Mouse (Mus musculus): ENCODE measurements around the gene Avpi1. TPM values are rescaled to one million over a fixed set of nuclear protein-coding genes. Genes with fewer than 3 reads are reported as not detected.

The Avpi1 gene
- 10 to 100 TPM; 20.6 to 21.4 TPM for total RNA-seq (2021)

- intact Hi-C loops (cut with DNase I), result no loop called here
Measured at GRCm38 (mm10) chr19:42128787-42129508, at the start of gene Avpi1. TSS of gene Avpi1 (minus strand) at chr19:42129059.

GRCm38 (mm10) chr19:42177461-42177860, 48.6 kb upstream of the Avpi1 start:
- intact Hi-C loops (cut with DNase I), result no loop called here

More at GRCm38 (mm10) chr19:42128787-42129508, at the start of gene Avpi1:
- peak; percentile 98 to 99 for DNase-seq (ENCODE audit: extremely low spot score in 1 of 2, low spot score in 2 of 2)

GRCm38 (mm10) chr19:42176841-42177240, 48.0 kb upstream of the Avpi1 start:
- no peak for DNase-seq (ENCODE audit: extremely low spot score in 1 of 2, low spot score in 2 of 2)
- intact Hi-C loops (cut with DNase I), result no loop called here

More at GRCm38 (mm10) chr19:42177461-42177860, 48.6 kb upstream of the Avpi1 start:
- no peak for DNase-seq (ENCODE audit: extremely low spot score in 1 of 2, low spot score in 2 of 2)

GRCm38 (mm10) chr19:42170025-42170969, 41.4 kb upstream of the Avpi1 start:
- DNase-seq (ENCODE audit: extremely low spot score in 1 of 2, low spot score in 2 of 2), result peak; percentile 90 to 95
- intact Hi-C loops (cut with DNase I), result no loop called here

GRCm38 (mm10) chr19:42169322-42169975, 40.6 kb upstream of the Avpi1 start:
- peak in 1 of 2 experiments; percentile 55 for DNase-seq (ENCODE audit: extremely low spot score in 1 of 2, low spot score in 2 of 2)
- intact Hi-C loops (cut with DNase I), result loop anchor here (5.0 kb wide), 1 partner anchor 127 kb away; no protein-coding TSS in a partner anchor

- DNase-seq (ENCODE audit: extremely low spot score in 1 of 2, low spot score in 2 of 2), result no peak
- intact Hi-C loops (cut with DNase I), result loop anchor here (5.0 kb wide), 1 partner anchor 125 kb away; no protein-coding TSS in a partner anchor
Measured at GRCm38 (mm10) chr19:42167489-42167888, 38.6 kb upstream of the Avpi1 start.

GRCm38 (mm10) chr19:42166766-42167165, 37.9 kb upstream of the Avpi1 start:
- intact Hi-C loops (cut with DNase I), result loop anchor here (5.0 kb wide), 1 partner anchor 124 kb away; no protein-coding TSS in a partner anchor
- no peak for DNase-seq (ENCODE audit: extremely low spot score in 1 of 2, low spot score in 2 of 2)

GRCm38 (mm10) chr19:42166130-42166529, 37.3 kb upstream of the Avpi1 start:
- intact Hi-C loops (cut with DNase I), result loop anchor here (5.0 kb wide), 1 partner anchor 124 kb away; no protein-coding TSS in a partner anchor
- DNase-seq (ENCODE audit: extremely low spot score in 1 of 2, low spot score in 2 of 2), result peak; percentile 77 to 86

GRCm38 (mm10) chr19:42164188-42164587, 35.3 kb upstream of the Avpi1 start:
- no peak for DNase-seq (ENCODE audit: extremely low spot score in 1 of 2, low spot score in 2 of 2)
- intact Hi-C loops (cut with DNase I), result no loop called here

GRCm38 (mm10) chr19:42163764-42164163, 34.9 kb upstream of the Avpi1 start, which contains the start of gene Zfyve27:
TSS of gene Zfyve27 (plus strand) at chr19:42163951.
- intact Hi-C loops (cut with DNase I), result no loop called here
- DNase-seq (ENCODE audit: extremely low spot score in 1 of 2, low spot score in 2 of 2), result no peak

GRCm38 (mm10) chr19:42158246-42159017, 29.6 kb upstream of the Avpi1 start:
- intact Hi-C loops (cut with DNase I), result no loop called here

GRCm38 (mm10) chr19:42157493-42158237, 28.8 kb upstream of the Avpi1 start:
- DNase-seq (ENCODE audit: extremely low spot score in 1 of 2, low spot score in 2 of 2), result no peak
- intact Hi-C loops (cut with DNase I), result no loop called here

More at GRCm38 (mm10) chr19:42158246-42159017, 29.6 kb upstream of the Avpi1 start:
- DNase-seq (ENCODE audit: extremely low spot score in 1 of 2, low spot score in 2 of 2), result no peak

GRCm38 (mm10) chr19:42151990-42152389, 23.1 kb upstream of the Avpi1 start:
- intact Hi-C loops (cut with DNase I), result no loop called here
- peak; percentile 80 to 83 for DNase-seq (ENCODE audit: extremely low spot score in 1 of 2, low spot score in 2 of 2)

- no peak for DNase-seq (ENCODE audit: extremely low spot score in 1 of 2, low spot score in 2 of 2)
- intact Hi-C loops (cut with DNase I), result loop anchor here (5.0 kb wide), 1 partner anchor 111 kb away; the partner anchor contains the start of gene Ankrd2
Measured at GRCm38 (mm10) chr19:42148569-42148860, 19.7 kb upstream of the Avpi1 start.

GRCm38 (mm10) chr19:42147769-42148568, 19.1 kb upstream of the Avpi1 start:
- DNase-seq (ENCODE audit: extremely low spot score in 1 of 2, low spot score in 2 of 2), result peak in 1 of 2 experiments; percentile 79
- intact Hi-C loops (cut with DNase I), result loop anchor here (5.0 kb wide), 1 partner anchor 111 kb away; the partner anchor contains the start of gene Ankrd2

- intact Hi-C loops (cut with DNase I), result loop anchor here (5.0 kb wide), 1 partner anchor 110 kb away; the partner anchor contains the start of gene Ankrd2
Measured at GRCm38 (mm10) chr19:42147170-42147768, 18.4 kb upstream of the Avpi1 start, which contains the start of gene Marveld1. TSS of gene Marveld1 (plus strand) at chr19:42147400.

More at GRCm38 (mm10) chr19:42147170-42147768, 18.4 kb upstream of the Avpi1 start, which contains the start of gene Marveld1:
- peak in 1 of 2 experiments; percentile 86 for DNase-seq (ENCODE audit: extremely low spot score in 1 of 2, low spot score in 2 of 2)

Measured in left cerebral cortex, postnatal 10 days (tissue).